Mouse (Mus musculus): ENCODE data around the gene Tbxas1. TPM values are rescaled to one million over a fixed set of nuclear protein-coding genes. Genes with fewer than 3 reads are reported as not detected.
A peak's percentile ranks its signal among the peaks of the same experiment; 100 is the strongest.

Tbxas1 gene
- polyA plus RNA-seq, 1 experiment from 2014 or later = 12.8 TPM

- Histone ChIP-seq H3K4me1 (ENCODE audit: control insufficient read depth, low read depth, low read length) (no peaks in the 10 kb centered on the region), H3K27ac (ENCODE audit: low read length) (no peak overlapping the region), H3K4me2 (ENCODE audit: low read depth, low read length) (no peak overlapping the region), H3K4me3 (ENCODE audit: low read depth, low read length) (no peak overlapping the region), H3K36me3 (ENCODE audit: control insufficient read depth, insufficient read depth) (no peaks in the 10 kb centered on the region), H3K9me3 (replicated peaks; ENCODE audit: control insufficient read depth, low read length) (no peaks in the 10 kb centered on the region), H3K27me3 (ENCODE audit: control insufficient read depth, insufficient read depth, low read depth, low read length) (no peaks in the 10 kb centered on the region), H3K9ac (ENCODE audit: low read depth, low read length) (no peak overlapping the region)
- WGBS (ENCODE audit: insufficient replicate concordance) = 67% methylated on average over 5 of the region's 5 CpGs
- no peak for ATAC-seq (ENCODE audit: low read depth)
Measured at GRCm38 (mm10) chr6:39005945-39006572, 130.9 kb downstream of the Tbxas1 start.

- Histone ChIP-seq H3K4me1 (ENCODE audit: control insufficient read depth, low read depth, low read length) (no peaks in the 10 kb centered on the region), H3K27me3 (ENCODE audit: control insufficient read depth, insufficient read depth, low read depth, low read length) (no peaks in the 10 kb centered on the region), H3K27ac (ENCODE audit: low read length) (peak overlapping the region; percentile 25), H3K4me2 (ENCODE audit: low read depth, low read length) (no peak overlapping the region), H3K9ac (ENCODE audit: low read depth, low read length) (no peak overlapping the region), H3K9me3 (replicated peaks; ENCODE audit: control insufficient read depth, low read length) (no peaks in the 10 kb centered on the region), H3K36me3 (ENCODE audit: control insufficient read depth, insufficient read depth) (no peaks in the 10 kb centered on the region), H3K4me3 (ENCODE audit: low read depth, low read length) (no peak overlapping the region)
- 39% methylated on average over 5 of the region's 5 CpGs for WGBS (ENCODE audit: insufficient replicate concordance)
- 0 out of 2 replicates have a peak, but pooled peaks have one; percentile 13 for ATAC-seq (ENCODE audit: low read depth)
Measured at GRCm38 (mm10) chr6:39007223-39007622, 132.0 kb downstream of the Tbxas1 start.

GRCm38 (mm10) chr6:39008116-39008515 is 132.9 kb downstream of the Tbxas1 start:
- H3K9me3 ChIP-seq (replicated peaks; ENCODE audit: control insufficient read depth, low read length) = peaks cover 4% of the 10 kb centered on the region
- no peak overlapping the region for H3K27ac ChIP-seq (ENCODE audit: low read length)
- WGBS (ENCODE audit: insufficient replicate concordance) = 43% methylated on average over 4 of the region's 4 CpGs
- no peaks in the 10 kb centered on the region for H3K36me3 ChIP-seq (ENCODE audit: control insufficient read depth, insufficient read depth)
- H3K4me1 ChIP-seq (ENCODE audit: control insufficient read depth, low read depth, low read length) = no peaks in the 10 kb centered on the region
- no peak overlapping the region for H3K4me2 ChIP-seq (ENCODE audit: low read depth, low read length)
- no peaks in the 10 kb centered on the region for H3K27me3 ChIP-seq (ENCODE audit: control insufficient read depth, insufficient read depth, low read depth, low read length)
- no peak overlapping the region for H3K4me3 ChIP-seq (ENCODE audit: low read depth, low read length)
- no peak for ATAC-seq (ENCODE audit: low read depth)
- no peak overlapping the region for H3K9ac ChIP-seq (ENCODE audit: low read depth, low read length)

- ATAC-seq (ENCODE audit: low read depth) = peak; percentile 87
- Histone ChIP-seq H3K4me3 (ENCODE audit: low read depth, low read length) (no peak overlapping the region), H3K9me3 (replicated peaks; ENCODE audit: control insufficient read depth, low read length) (peaks cover 4% of the 10 kb centered on the region), H3K27me3 (ENCODE audit: control insufficient read depth, insufficient read depth, low read depth, low read length) (no peaks in the 10 kb centered on the region), H3K27ac (ENCODE audit: low read length) (peak overlapping the region; percentile 87), H3K36me3 (ENCODE audit: control insufficient read depth, insufficient read depth) (no peaks in the 10 kb centered on the region), H3K9ac (ENCODE audit: low read depth, low read length) (no peak overlapping the region), H3K4me1 (ENCODE audit: control insufficient read depth, low read depth, low read length) (no peaks in the 10 kb centered on the region; the same call in 1 of the 2 replicates), H3K4me2 (ENCODE audit: low read depth, low read length) (no peak overlapping the region)
- WGBS (ENCODE audit: insufficient replicate concordance) = 63% methylated on average over 10 of the region's 10 CpGs
Measured at GRCm38 (mm10) chr6:39013034-39013832, 138.0 kb downstream of the Tbxas1 start.

GRCm38 (mm10) chr6:39017942-39018341 is 142.7 kb downstream of the Tbxas1 start:
- no peak overlapping the region for H3K4me2 ChIP-seq (ENCODE audit: low read depth, low read length)
- H3K27ac ChIP-seq (ENCODE audit: low read length) = no peak overlapping the region
- no peak for ATAC-seq (ENCODE audit: low read depth)
- no peaks in the 10 kb centered on the region for H3K36me3 ChIP-seq (ENCODE audit: control insufficient read depth, insufficient read depth)
- no peak overlapping the region for H3K4me3 ChIP-seq (ENCODE audit: low read depth, low read length)
- no peak overlapping the region for H3K9ac ChIP-seq (ENCODE audit: low read depth, low read length)
- no peaks in the 10 kb centered on the region for H3K27me3 ChIP-seq (ENCODE audit: control insufficient read depth, insufficient read depth, low read depth, low read length)
- H3K4me1 ChIP-seq (ENCODE audit: control insufficient read depth, low read depth, low read length) = peaks cover 8% of the 10 kb centered on the region
- peaks cover 2% of the 10 kb centered on the region for H3K9me3 ChIP-seq (replicated peaks; ENCODE audit: control insufficient read depth, low read length)
- 70% methylated on average over 11 of the region's 11 CpGs for WGBS (ENCODE audit: insufficient replicate concordance)

GRCm38 (mm10) chr6:39018805-39019204 is 143.6 kb downstream of the Tbxas1 start:
- no peaks in the 10 kb centered on the region for H3K36me3 ChIP-seq (ENCODE audit: control insufficient read depth, insufficient read depth)
- 60% methylated on average over 7 of the region's 7 CpGs for WGBS (ENCODE audit: insufficient replicate concordance)
- H3K27ac ChIP-seq (ENCODE audit: low read length) = no peak overlapping the region
- H3K4me2 ChIP-seq (ENCODE audit: low read depth, low read length) = no peak overlapping the region
- H3K4me1 ChIP-seq (ENCODE audit: control insufficient read depth, low read depth, low read length) = peaks cover 8% of the 10 kb centered on the region
- no peak overlapping the region for H3K9ac ChIP-seq (ENCODE audit: low read depth, low read length)
- ATAC-seq (ENCODE audit: low read depth) = no peak
- H3K27me3 ChIP-seq (ENCODE audit: control insufficient read depth, insufficient read depth, low read depth, low read length) = no peaks in the 10 kb centered on the region
- H3K4me3 ChIP-seq (ENCODE audit: low read depth, low read length) = no peak overlapping the region
- H3K9me3 ChIP-seq (replicated peaks; ENCODE audit: control insufficient read depth, low read length) = no peaks in the 10 kb centered on the region; the same call in 1 of the 2 replicates

- peaks cover 8% of the 10 kb centered on the region for H3K4me1 ChIP-seq (ENCODE audit: control insufficient read depth, low read depth, low read length)
- H3K4me3 ChIP-seq (ENCODE audit: low read depth, low read length) = no peak overlapping the region
- ATAC-seq (ENCODE audit: low read depth) = no peak
- WGBS (ENCODE audit: insufficient replicate concordance) = 66% methylated on average over 5 of the region's 5 CpGs
- no peak overlapping the region for H3K4me2 ChIP-seq (ENCODE audit: low read depth, low read length)
- H3K27ac ChIP-seq (ENCODE audit: low read length) = no peak overlapping the region
- no peaks in the 10 kb centered on the region; the same call in 1 of the 2 replicates for H3K9me3 ChIP-seq (replicated peaks; ENCODE audit: control insufficient read depth, low read length)
- H3K27me3 ChIP-seq (ENCODE audit: control insufficient read depth, insufficient read depth, low read depth, low read length) = no peaks in the 10 kb centered on the region
- H3K36me3 ChIP-seq (ENCODE audit: control insufficient read depth, insufficient read depth) = no peaks in the 10 kb centered on the region
- no peak overlapping the region for H3K9ac ChIP-seq (ENCODE audit: low read depth, low read length)
Measured at GRCm38 (mm10) chr6:39019219-39019618, 144.0 kb downstream of the Tbxas1 start.

GRCm38 (mm10) chr6:39021909-39022308 is 146.7 kb downstream of the Tbxas1 start:
- 0 out of 2 replicates have a peak, but pooled peaks have one; percentile 30 for ATAC-seq (ENCODE audit: low read depth)
- Histone ChIP-seq H3K4me3 (ENCODE audit: low read depth, low read length) (no peak overlapping the region), H3K27ac (ENCODE audit: low read length) (0 out of 2 replicates have a peak overlapping the region, but pooled peaks have one; percentile 13), H3K4me2 (ENCODE audit: low read depth, low read length) (no peak overlapping the region), H3K36me3 (ENCODE audit: control insufficient read depth, insufficient read depth) (no peaks in the 10 kb centered on the region), H3K9me3 (replicated peaks; ENCODE audit: control insufficient read depth, low read length) (no peaks in the 10 kb centered on the region; the same call in 1 of the 2 replicates), H3K9ac (ENCODE audit: low read depth, low read length) (no peak overlapping the region), H3K4me1 (ENCODE audit: control insufficient read depth, low read depth, low read length) (peaks cover 8% of the 10 kb centered on the region), H3K27me3 (ENCODE audit: control insufficient read depth, insufficient read depth, low read depth, low read length) (no peaks in the 10 kb centered on the region)
- WGBS (ENCODE audit: insufficient replicate concordance) = 17% methylated on average over 1 of the region's 1 CpGs

All from liver, embryonic 16.5 days (tissue).